Mouse (Mus musculus) heart, postnatal 0 days (tissue): ENCODE data around the gene Mrpl50. TPM values are rescaled to one million over a fixed set of nuclear protein-coding genes. Genes with fewer than 3 reads are reported as not detected.
"Not testable (repeated sequence)": the region's sequence is repeated elsewhere in the genome, so short reads cannot be mapped to it uniquely, and the experiment has no call there.

ENCODE experiments used
- ATAC-seq: fragments of 200-750 bp; cut with Nextera tagmentation; 2 replicates; pipeline ENCODE4 v1.8.0; 2017; ENCODE audit warnings: low read depth, moderate number of reproducible peaks, moderate library complexity; ENCODE audit not compliant: insufficient read depth
- DNase-seq: peaks from one replicate; pipeline ENCODE4 v3.0.0-alpha.2; 2016; ENCODE audit warnings: low spot score
- H3K27ac ChIP-seq: fragments of 300-500 bp; sonication (generic); 2 replicates; pipeline ENCODE4 v1.5.1; 2014; ENCODE audit warnings: low read depth, mild to moderate bottlenecking
- H3K27me3 ChIP-seq: fragments of 300-500 bp; sonication (generic); 2 replicates; pipeline ENCODE4 v1.6.1; 2014; ENCODE audit warnings: low read length, mixed read lengths; ENCODE audit not compliant: control insufficient read depth, insufficient read depth
- H3K36me3 ChIP-seq: fragments of 300-500 bp; sonication (generic); replicated peaks from 2 replicates; pipeline ENCODE4 v1.6.1; 2014; ENCODE audit warnings: low read length, mixed read lengths; ENCODE audit not compliant: control insufficient read depth, insufficient read depth
- H3K4me1 ChIP-seq: fragments of 300-500 bp; sonication (generic); 2 replicates; pipeline ENCODE4 v1.6.1; 2014; ENCODE audit warnings: antibody characterized with exemption; ENCODE audit not compliant: control insufficient read depth, insufficient read depth
- H3K4me2 ChIP-seq: fragments of 300-500 bp; sonication (generic); 2 replicates; pipeline ENCODE4 v1.6.1; 2014; ENCODE audit warnings: low read depth, mild to moderate bottlenecking, low read length, moderate library complexity
- H3K4me3 ChIP-seq: fragments of 300-500 bp; sonication (generic); 2 replicates; pipeline ENCODE4 v1.5.1; 2014; ENCODE audit warnings: low read depth, low read length
- H3K9ac ChIP-seq: fragments of 300-500 bp; sonication (generic); replicated peaks from 2 replicates; pipeline ENCODE4 v1.6.1; 2014; ENCODE audit warnings: low read depth, low read length, mixed read lengths
- H3K9me3 ChIP-seq: fragments of 300-500 bp; sonication (generic); replicated peaks from 2 replicates; pipeline ENCODE4 v1.6.1; 2016; ENCODE audit warnings: low read length; ENCODE audit not compliant: control insufficient read depth
- CTCF ChIP-seq: IDR thresholded peaks from 2 replicates; pipeline ENCODE4 v1.5.1; 2016; ENCODE audit warnings: antibody characterized with exemption, control low read depth, low read depth
- EP300 ChIP-seq: IDR thresholded peaks from 2 replicates; pipeline ENCODE4 v1.6.1; 2016; ENCODE audit warnings: antibody characterized with exemption, low read depth
- WGBS: fragments of 180-500 bp; shearing (Covaris S2); extraction: QIAGEN DNeasy Blood & Tissue Kit; methylation state at CpG from one replicate; pipeline ENCODE4 v1.1.7; 2014; 5-methylcytosine and 5-hydroxymethylcytosine counted together
- polyA plus RNA-seq: library from polyadenylated mRNA; unstranded; fragments of >200 nt; fragmentation: Nextera tagmentation; extraction: Ambion mirVana; gene quantifications from 2 replicates; pipeline ENCODE4 v1.2.1, GENCODE M21; 2015
- total RNA-seq: library from RNA; depleted of rRNA; stranded (reverse); fragments of >200 nt; gene quantifications from 2 replicates; pipeline ENCODE4 v1.2.3, GENCODE M21; 2014; ENCODE audit warnings: low replicate concordance

Mrpl50 gene
- total and polyA plus RNA-seq, 2 experiments from 2014 or later = 22.1 to 54.6 TPM

GRCm38 (mm10) chr4:49506386-49506785, 14.5 kb downstream of the Mrpl50 start, which contains the start of gene Baat:
TSS of gene Baat (minus strand) at chr4:49506557.
- Histone ChIP-seq H3K4me3 (no peak within 1 kb of the TSS), H3K36me3 (no peaks in the 10 kb centered on the region), H3K4me1 (no peaks in the 10 kb centered on the region), H3K9ac (no peak within 1 kb of the TSS), H3K9me3 (no peaks in the 10 kb centered on the region), H3K27ac (no peak within 1 kb of the TSS), H3K4me2 (no peak within 1 kb of the TSS), H3K27me3 (no peaks in the 10 kb centered on the region)
- 41% methylated on average over 3 of the region's 3 CpGs for WGBS
- no peak for TF ChIP-seq EP300
- no peak for DNase-seq
- ATAC-seq = no peak

GRCm38 (mm10) chr4:49503563-49503962, 17.3 kb downstream of the Mrpl50 start:
- Histone ChIP-seq H3K27ac (no peak overlapping the region), H3K4me1 (no peaks in the 10 kb centered on the region), H3K27me3 (no peaks in the 10 kb centered on the region), H3K4me3 (no peak overlapping the region), H3K4me2 (no peak overlapping the region), H3K9me3 (no peaks in the 10 kb centered on the region), H3K9ac (no peak overlapping the region), H3K36me3 (no peaks in the 10 kb centered on the region)
- DNase-seq = no peak
- TF ChIP-seq EP300 (no peak), CTCF (no peak)
- 77% methylated on average over 1 of the region's 1 CpGs for WGBS
- no peak for ATAC-seq

GRCm38 (mm10) chr4:49485934-49486650, 34.8 kb downstream of the Mrpl50 start:
- not testable (repeated sequence) for H3K4me1 ChIP-seq, H3K4me2 ChIP-seq, H3K27ac ChIP-seq, ATAC-seq, H3K27me3 ChIP-seq, H3K36me3 ChIP-seq, H3K9ac ChIP-seq, DNase-seq, H3K4me3 ChIP-seq, H3K9me3 ChIP-seq
- 76% methylated on average over 3 of the region's 3 CpGs for WGBS

DNA sequence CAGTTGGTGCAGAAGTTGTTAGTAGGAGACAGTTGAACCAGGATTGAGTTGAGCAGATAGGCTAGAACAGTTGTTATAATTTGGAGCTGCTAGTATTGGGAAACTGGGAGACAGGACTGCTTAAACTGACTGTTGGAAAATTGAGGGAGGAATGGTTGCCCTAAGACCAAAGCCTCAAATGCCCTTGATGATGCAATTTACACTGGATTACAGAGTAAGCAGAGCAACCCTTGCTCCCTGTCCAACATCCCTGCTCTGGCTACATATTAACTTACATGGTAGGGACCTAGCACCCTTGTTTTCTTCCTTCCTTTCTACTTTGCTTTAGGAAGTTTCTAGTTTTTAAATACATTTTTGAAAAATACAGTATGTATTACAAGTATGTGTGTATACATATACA, 35.5 kb downstream of the Mrpl50 start:
- no peaks in the 10 kb centered on the region for H3K9me3 ChIP-seq
- no peak for TF ChIP-seq EP300
- no peak for TF ChIP-seq CTCF
- H3K36me3 ChIP-seq = no peaks in the 10 kb centered on the region
- no peak overlapping the region for H3K27ac ChIP-seq
- DNase-seq = no peak
- no peaks in the 10 kb centered on the region for H3K4me1 ChIP-seq
- H3K4me2 ChIP-seq = no peak overlapping the region
- H3K4me3 ChIP-seq = no peak overlapping the region
- H3K27me3 ChIP-seq = no peaks in the 10 kb centered on the region
- ATAC-seq = no peak
- no peak overlapping the region for H3K9ac ChIP-seq

DNA sequence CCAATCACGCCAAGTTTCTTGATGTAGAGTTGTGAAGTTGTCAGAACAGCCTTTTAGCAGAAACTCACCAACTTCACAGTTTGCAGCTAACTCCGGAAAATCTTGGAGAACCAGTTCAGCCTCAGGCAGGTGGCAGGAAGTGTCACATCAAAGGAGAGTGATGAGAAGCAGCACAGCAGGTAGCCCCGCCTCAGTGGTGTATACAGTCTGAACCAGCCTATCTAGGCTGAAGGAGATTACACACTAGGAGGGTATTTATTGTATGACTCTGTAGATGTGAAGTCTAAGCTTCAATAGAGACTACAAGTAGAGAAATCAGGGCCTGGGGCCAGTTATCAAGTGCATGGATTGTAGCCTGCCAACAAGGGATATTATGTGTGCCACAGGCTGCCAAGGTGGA, 40.0 kb downstream of the Mrpl50 start:
- DNase-seq = no peak
- no peaks in the 10 kb centered on the region for H3K9me3 ChIP-seq
- ATAC-seq = no peak
- no peaks in the 10 kb centered on the region for H3K27me3 ChIP-seq
- H3K9ac ChIP-seq = no peak overlapping the region
- no peak overlapping the region for H3K27ac ChIP-seq
- TF ChIP-seq EP300 (no peak), CTCF (no peak)
- no peaks in the 10 kb centered on the region for H3K4me1 ChIP-seq
- no peak overlapping the region for H3K4me2 ChIP-seq
- WGBS = 58% methylated on average over 3 of the region's 3 CpGs
- no peaks in the 10 kb centered on the region for H3K36me3 ChIP-seq
- H3K4me3 ChIP-seq = no peak overlapping the region

DNA sequence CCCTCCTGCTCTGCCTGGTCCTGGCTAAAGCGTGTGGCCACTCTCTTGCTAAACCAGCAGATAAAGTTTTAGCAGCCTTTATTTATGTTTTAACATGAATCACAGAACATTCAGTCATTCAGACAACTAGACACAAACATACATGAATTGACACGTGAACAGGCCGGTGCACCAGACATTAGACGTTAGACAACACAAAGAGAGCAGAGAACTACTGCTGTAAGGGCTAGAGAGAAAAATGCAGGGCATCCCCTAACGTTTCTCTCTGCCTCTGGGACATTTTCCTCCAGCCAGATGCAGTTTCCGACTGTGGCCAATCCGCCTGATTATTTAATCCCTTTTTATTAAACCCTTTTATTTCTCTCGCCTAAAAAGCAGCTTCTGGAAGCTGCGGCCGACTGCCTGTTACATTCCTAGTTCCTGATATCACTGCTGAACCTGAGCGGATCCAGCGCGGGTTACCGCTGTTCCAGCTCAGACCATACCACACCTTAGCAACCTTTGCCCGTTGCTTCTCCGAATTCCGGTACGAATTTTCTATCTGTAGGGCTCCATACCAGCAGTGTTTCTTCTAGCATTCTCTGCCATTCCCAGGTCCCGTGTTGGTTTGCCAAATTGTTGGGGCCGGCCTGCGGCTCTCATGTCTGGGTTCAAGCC, 40.7 kb downstream of the Mrpl50 start:
- Histone ChIP-seq H3K27ac (no peak overlapping the region), H3K9ac (no peak overlapping the region), H3K9me3 (no peaks in the 10 kb centered on the region), H3K4me2 (peak overlapping the region; percentile 37), H3K36me3 (no peaks in the 10 kb centered on the region), H3K4me3 (peak overlapping the region; percentile 19; the same call in 1 of the 2 replicates), H3K27me3 (no peaks in the 10 kb centered on the region), H3K4me1 (no peaks in the 10 kb centered on the region)
- DNase-seq (no peak), ATAC-seq (no peak)
- 19% methylated on average over 21 of the region's 21 CpGs for WGBS
- no peak for TF ChIP-seq CTCF
- TF ChIP-seq EP300 = no peak

DNA sequence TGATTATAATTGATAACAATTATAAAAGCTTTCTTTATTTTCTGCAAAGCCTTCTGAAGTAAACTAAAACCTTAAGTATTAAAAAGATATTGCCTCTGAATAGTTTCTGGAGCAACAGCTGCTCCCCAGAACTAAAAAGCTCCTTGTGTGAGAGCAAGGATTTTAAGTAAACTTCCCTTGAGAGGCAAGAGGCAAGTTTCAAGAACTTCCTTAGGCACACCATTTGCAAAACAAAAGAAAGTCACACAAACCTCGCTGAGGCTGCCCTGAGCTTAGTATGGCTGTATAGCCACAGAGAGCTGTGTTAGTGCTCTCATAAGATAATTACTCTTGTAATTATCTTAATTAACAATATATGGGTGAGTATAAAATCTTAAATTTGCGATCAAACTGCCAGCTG, 41.9 kb downstream of the Mrpl50 start:
- H3K36me3 ChIP-seq, H3K9ac ChIP-seq, DNase-seq, H3K4me1 ChIP-seq, H3K9me3 ChIP-seq, ATAC-seq, H3K27me3 ChIP-seq, H3K27ac ChIP-seq, H3K4me2 ChIP-seq, H3K4me3 ChIP-seq: not testable (repeated sequence)
- 71% methylated on average over 2 of the region's 2 CpGs for WGBS
